Comparison of ENCODE assay signal across 13 mouse cellular contexts in genomic region chr2:102916596-102916995, GRCm38 (mm10). TPM values are rescaled to one million over a fixed set of nuclear protein-coding genes. Genes with fewer than 3 reads are reported as not detected.
A peak's percentile ranks its signal among the peaks of the same experiment; 100 is the strongest.
DNase-seq lines count a peak whose midpoint lies in the region.
"Had no signal": no experiment of that assay in that cellular context is flagged by ENCODE, and none has a peak within 500 bp of the region (broad histone marks: within the 10 kb centered on the region; RNA-seq: fewer than 3 reads in every experiment).

No protein-coding gene starts in this region.

- DNase-seq in heart, adult 11 months, result peak; percentile 89
- no peak for DNase-seq in heart, adult 8-10 months (ENCODE audit: low spot score)
- peak; percentile 36 to 71 for DNase-seq in left cerebral cortex, postnatal 25 days (ENCODE audit: low spot score in 2 of 2)
- no peak for DNase-seq in left cerebral cortex, postnatal 4 days
- peak; percentile 23 for DNase-seq in 3134 (ENCODE audit: extremely low read depth, insufficient read length, low spot score)
- DNase-seq in brain, adult 2 months (ENCODE audit: low read depth, low spot score), result peak; percentile 71
- DNase-seq in kidney, postnatal 14 days, result no peak
- DNase-seq in thymus, postnatal 14 days, result no peak
- DNase-seq: adrenal gland, adult 8-10 months; cerebellum, postnatal 36 days; gastrocnemius, postnatal 14 days; kidney, postnatal 36 days; spleen, adult 18-20 months had no signal

- intact Hi-C loops in left cerebral cortex, postnatal 25 days (cut with DNase I), result no loop called here
- intact Hi-C loops in left cerebral cortex, postnatal 4 days (cut with DNase I), result no loop called here

RNA-seq across cellular contexts. Expression of gene Cd44, which starts 15.1 kb away (rescaled TPM):
- 1 to 10 TPM; 5.6 to 9.5 (median 6.8) TPM for total RNA-seq in heart, adult 8-10 months (2022)
- total RNA-seq in left cerebral cortex, postnatal 25 days (2021), result 1 to 10 TPM; 4.1 to 5.2 TPM
- total RNA-seq in left cerebral cortex, postnatal 4 days (2021), result 10 to 100 TPM; 10.6 to 11.0 TPM

Comparison
In these comparisons a context has a peak if more than half of its experiments do, and no peak if none do; other contexts are left out.
1. DNase-seq: peak in heart, adult 11 months (single experiment), left cerebral cortex, postnatal 25 days (2 of 2), 3134 (single experiment) and brain, adult 2 months (single experiment); none in heart, adult 8-10 months (single experiment), left cerebral cortex, postnatal 4 days (single experiment), kidney, postnatal 14 days (single experiment) and thymus, postnatal 14 days (single experiment).